Mouse (Mus musculus) heart, postnatal 0 days (tissue): ENCODE measurements around the gene Hdac7.

ENCODE experiments used
- CTCF ChIP-seq: IDR thresholded peaks from 2 replicates; pipeline ENCODE4 v1.5.1; 2016; ENCODE audit warnings: antibody characterized with exemption, control low read depth, low read depth
- EP300 ChIP-seq: IDR thresholded peaks from 2 replicates; pipeline ENCODE4 v1.6.1; 2016; ENCODE audit warnings: antibody characterized with exemption, low read depth

- TF ChIP-seq CTCF (no peak), EP300 (no peak)
Measured at GRCm38 (mm10) chr15:97746748-97747147, 97.6 kb downstream of the Hdac7 start.
